Mouse (Mus musculus) heart, postnatal 0 days (tissue): Measurements from ENCODE around the gene Mllt6.

Source experiments
- CTCF ChIP-seq: IDR thresholded peaks from 2 replicates; pipeline ENCODE4 v1.5.1; 2016; ENCODE audit warnings: antibody characterized with exemption, control low read depth, low read depth
- EP300 ChIP-seq: IDR thresholded peaks from 2 replicates; pipeline ENCODE4 v1.6.1; 2016; ENCODE audit warnings: antibody characterized with exemption, low read depth

DNA sequence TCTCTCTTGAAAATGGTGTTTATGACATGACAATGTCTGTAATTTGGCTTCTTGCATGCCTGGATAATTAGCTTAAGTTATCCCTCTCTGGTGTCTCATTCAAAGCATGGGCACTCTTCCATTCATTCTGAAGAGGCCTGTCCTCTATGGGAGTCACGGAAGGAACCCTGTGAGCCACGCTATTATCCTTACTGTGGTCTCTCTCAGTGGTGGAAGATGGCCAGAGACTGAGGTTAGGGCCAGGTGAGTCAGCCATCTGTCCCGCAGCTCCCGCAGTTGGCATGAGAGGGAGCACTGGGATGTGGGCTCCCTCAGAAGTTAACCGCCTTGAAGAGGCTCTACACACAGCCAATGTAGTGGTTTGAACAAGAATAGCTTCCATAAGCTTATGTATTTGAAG lies 12.9 kb upstream of the Mllt6 start:
- TF ChIP-seq CTCF (no peak), EP300 (no peak)
